Mouse (Mus musculus) testis, adult 2 months (tissue): ENCODE data around the gene Sec24d.

Source experiments
- CTCF ChIP-seq: fragments of 200-500 bp; IDR thresholded peaks from 2 replicates; pipeline ENCODE4 v1.5.1; 2012; ENCODE audit warnings: low read depth, mild to moderate bottlenecking, inconsistent platforms, low read length, moderate library complexity; ENCODE audit not compliant: control insufficient read depth, insufficient read depth, insufficient replicate concordance
- POLR2A ChIP-seq: fragments of 200-500 bp; IDR thresholded peaks from 2 replicates; pipeline ENCODE4 v1.6.1; 2012; ENCODE audit warnings: low read depth, mild to moderate bottlenecking, inconsistent platforms, low read length, moderate library complexity; ENCODE audit not compliant: control insufficient read depth

DNA sequence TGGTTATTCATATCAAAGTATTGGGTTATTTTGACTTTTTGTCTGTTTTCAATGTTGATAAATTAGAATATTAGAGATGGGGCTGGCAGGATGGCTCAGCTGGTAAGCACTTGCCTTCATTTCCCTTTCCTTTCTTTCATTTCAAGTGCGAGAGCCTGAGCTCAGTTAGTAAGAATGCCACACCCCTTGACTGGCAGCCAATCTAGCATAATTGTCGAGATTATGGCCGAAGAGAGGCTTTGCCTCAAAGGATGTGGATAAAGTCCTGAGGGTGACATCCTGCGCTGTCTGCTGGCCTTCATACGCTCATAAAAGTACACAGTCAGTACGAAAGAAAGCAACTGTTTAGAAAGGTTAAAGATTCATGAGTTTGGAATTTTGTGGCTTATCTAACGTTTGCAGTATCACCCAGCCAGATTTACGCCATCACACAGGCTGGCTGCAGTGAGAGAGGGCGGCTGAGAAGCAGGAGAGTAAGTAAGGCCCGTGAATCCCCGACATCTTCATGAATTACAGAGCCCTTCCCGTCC lies 71.5 kb downstream of the Sec24d start:
- TF ChIP-seq POLR2A (no peak), CTCF (no peak)
